Mouse (Mus musculus): ENCODE results near the gene Immt. TPM values are rescaled to one million over a fixed set of nuclear protein-coding genes. Genes with fewer than 3 reads are reported as not detected.

Gene Immt
- total and polyA plus RNA-seq, 3 experiments = 133 to 702 (median 158) TPM

- Histone ChIP-seq H3K27ac (ENCODE audit: control insufficient read depth, low read depth, low read length) (no peak overlapping the region), H3K36me3 (ENCODE audit: control insufficient read depth in 1 of 2, insufficient read depth in 2 of 2, low read length in 2 of 2) (peaks cover 10 to 24% of the 10 kb centered on the region in 2 experiments), H3K27me3 (ENCODE audit: control insufficient read depth in 1 of 2, insufficient read depth in 2 of 2, low read length in 2 of 2) (no peaks in the 10 kb centered on the region), H3K9me3 (replicated peaks; ENCODE audit: insufficient read depth, low read length) (no peaks in the 10 kb centered on the region), H3K79me2 (ENCODE audit: control insufficient read depth, insufficient read depth, low read length, poor library complexity) (peaks cover 13% of the 10 kb centered on the region), H3K4me1 (ENCODE audit: control insufficient read depth in 1 of 2, insufficient read depth in 2 of 2, low read length in 2 of 2) (peaks cover 2 to 16% of the 10 kb centered on the region in 2 experiments; a peak in 3 of 4 replicates), H3K9ac (ENCODE audit: control insufficient read depth, low read depth, low read length, poor library complexity, severe bottlenecking) (no peak overlapping the region), H3K4me3 (ENCODE audit: control insufficient read depth in 1 of 2, insufficient read depth in 1 of 2, low read depth in 2 of 2, low read length in 2 of 2) (no peak overlapping the region)
- no peak for DNase-seq (ENCODE audit: low read depth, low spot score)
- TF ChIP-seq MAX (IDR thresholded peaks at IDR 0.05; ENCODE audit: low read length) = no peak
- no peak for TF ChIP-seq CTCF (IDR thresholded peaks at IDR 0.05 in 2 of 3, conservative IDR thresholded peaks at IDR 0.05 in 1 of 3; ENCODE audit: control insufficient read depth in 1 of 3, insufficient read depth in 1 of 3, low read depth in 2 of 3, low read length in 3 of 3, poor library complexity in 1 of 3, severe bottlenecking in 1 of 3)
- TF ChIP-seq POLR2AphosphoS5 (IDR thresholded peaks at IDR 0.05; ENCODE audit: borderline replicate concordance, low read depth, low read length) = no peak
- TF ChIP-seq POLR2A (IDR thresholded peaks at IDR 0.05; ENCODE audit: control insufficient read depth in 1 of 2, insufficient read depth in 1 of 2, low read depth in 1 of 2, low read length in 2 of 2, poor library complexity in 1 of 2) = no peak
- no peak for TF ChIP-seq ELF1 (IDR thresholded peaks at IDR 0.05; ENCODE audit: low read depth, low read length)
- TF ChIP-seq MXI1 (IDR thresholded peaks at IDR 0.05; ENCODE audit: low read depth, low read length) = no peak
- TF ChIP-seq UBTF (IDR thresholded peaks at IDR 0.05; ENCODE audit: borderline replicate concordance, insufficient read depth, low read depth, low read length) = no peak
- no peak for TF ChIP-seq ZNF384 (IDR thresholded peaks at IDR 0.05; ENCODE audit: low read depth, low read length)
- no peak for TF ChIP-seq NRF1 (IDR thresholded peaks at IDR 0.05; ENCODE audit: insufficient read depth, low read depth, low read length, poor library complexity, severe bottlenecking)
- no peak for TF ChIP-seq ZMIZ1 (IDR thresholded peaks at IDR 0.05; ENCODE audit: low read depth, low read length)
- no peak for TF ChIP-seq ZKSCAN1 (IDR thresholded peaks at IDR 0.05; ENCODE audit: low read depth, low read length)
- TF ChIP-seq MAZ (IDR thresholded peaks at IDR 0.05; ENCODE audit: low read depth, low read length) = no peak
- TF ChIP-seq CHD2 (IDR thresholded peaks at IDR 0.05; ENCODE audit: low read length) = no peak
- TF ChIP-seq BHLHE40 (IDR thresholded peaks at IDR 0.05; ENCODE audit: borderline replicate concordance, low read depth, low read length) = no peak
- TF ChIP-seq GATA1 (IDR thresholded peaks at IDR 0.05; ENCODE audit: low read depth, low read length) = no peak
- TF ChIP-seq CHD1 (IDR thresholded peaks at IDR 0.05; ENCODE audit: low read depth, low read length) = no peak
- TF ChIP-seq MYB (IDR thresholded peaks at IDR 0.05; ENCODE audit: low read depth, low read length) = no peak
Measured at GRCm38 (mm10) chr6:71819764-71820292, 11.3 kb upstream of the Immt start.

DNA sequence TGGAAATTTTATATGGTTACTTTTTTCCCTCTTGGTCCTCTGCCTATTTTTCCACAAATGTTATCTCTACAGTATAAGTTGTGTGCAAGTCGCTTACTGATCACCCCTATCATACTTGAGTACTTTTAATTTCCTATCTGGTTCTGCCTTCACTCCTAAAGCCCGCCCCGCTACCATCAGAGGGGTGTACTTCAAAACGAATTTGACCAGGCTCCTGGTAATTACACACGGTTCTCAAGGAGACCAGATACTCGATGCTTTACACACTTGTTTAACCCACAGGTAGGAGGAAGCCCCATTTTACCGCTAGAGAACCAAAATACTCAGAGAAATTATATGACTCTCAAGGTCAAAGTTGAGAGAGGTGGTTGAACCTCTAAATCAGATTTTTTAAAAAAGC lies 8.0 kb upstream of the Immt start:
- Histone ChIP-seq H3K9ac (ENCODE audit: control insufficient read depth, low read depth, low read length, poor library complexity, severe bottlenecking) (peak overlapping the region; percentile 70), H3K79me2 (ENCODE audit: control insufficient read depth, insufficient read depth, low read length, poor library complexity) (peaks cover 13% of the 10 kb centered on the region), H3K4me3 (ENCODE audit: control insufficient read depth in 1 of 2, insufficient read depth in 1 of 2, low read depth in 2 of 2, low read length in 2 of 2) (peak overlapping the region; percentile 73 to 87), H3K4me1 (ENCODE audit: control insufficient read depth in 1 of 2, insufficient read depth in 2 of 2, low read length in 2 of 2) (peaks cover 0 to 10% of the 10 kb centered on the region in 2 experiments; a peak in 3 of 4 replicates), H3K36me3 (ENCODE audit: control insufficient read depth in 1 of 2, insufficient read depth in 2 of 2, low read length in 2 of 2) (peaks cover 0 to 13% of the 10 kb centered on the region in 2 experiments; a peak in 2 of 4 replicates), H3K9me3 (replicated peaks; ENCODE audit: insufficient read depth, low read length) (no peaks in the 10 kb centered on the region), H3K27ac (ENCODE audit: control insufficient read depth, low read depth, low read length) (peak overlapping the region; percentile 38), H3K27me3 (ENCODE audit: control insufficient read depth in 1 of 2, insufficient read depth in 2 of 2, low read length in 2 of 2) (no peaks in the 10 kb centered on the region; a peak in 1 of 4 replicates)
- DNase-seq (ENCODE audit: low read depth, low spot score) = peak; percentile 65
- TF ChIP-seq CHD1 (IDR thresholded peaks at IDR 0.05; ENCODE audit: low read depth, low read length) (peak; percentile 20; the same call in 1 of the 2 replicates), GATA1 (IDR thresholded peaks at IDR 0.05; ENCODE audit: low read depth, low read length) (0 out of 2 replicates have a peak, but pooled peaks have one; percentile 25), RCOR1 (IDR thresholded peaks at IDR 0.05; ENCODE audit: low read depth, low read length) (no peak)
